Mouse (Mus musculus) heart, postnatal 36 days (tissue): Measurements from ENCODE around the gene Naa80. TPM values are rescaled to one million over a fixed set of nuclear protein-coding genes. Genes with fewer than 3 reads are reported as not detected.
"Not testable (repeated sequence)": the region's sequence is repeated elsewhere in the genome, so short reads cannot be mapped to it uniquely, and the experiment has no call there.

ENCODE experiments used
- DNase-seq, 2 experiments: peaks; one replicate each; pipeline ENCODE4 v3.0.0; 2021 to 2022
- intact Hi-C: fragments of 180-260 bp; cut with DNase I; formaldehyde crosslinking; loops from one replicate; pipeline ENCODE4 v1.15.1; 2025
- total RNA-seq, 2 experiments: library from RNA; stranded (reverse); gene quantifications; 2 replicates each; pipeline ENCODE4 v1.2.3; 2021

The Naa80 gene
- total RNA-seq, 2 experiments from 2014 or later: 16.6 to 19.1 TPM

- intact Hi-C loops: loop anchor here (1.0 to 5.0 kb wide), 2 partner anchors 11 to 63 kb away; partner anchors contain the start of gene Hyal3
- DNase-seq: no peak
Measured at GRCm38 (mm10) chr9:107569270-107569669, 9.4 kb upstream of the Naa80 start.

- DNase-seq: no peak
- intact Hi-C loops: no loop called here
Measured at GRCm38 (mm10) chr9:107570016-107570415, 8.7 kb upstream of the Naa80 start.

GRCm38 (mm10) chr9:107570845-107571244 is 7.8 kb upstream of the Naa80 start:
- intact Hi-C loops: no loop called here
- no peak for DNase-seq

GRCm38 (mm10) chr9:107571534-107572326 is 7.0 kb upstream of the Naa80 start:
- intact Hi-C loops: no loop called here
- peak in 1 of 2 experiments; percentile 49 for DNase-seq

- intact Hi-C loops: no loop called here
Measured at GRCm38 (mm10) chr9:107572327-107572662, 6.4 kb upstream of the Naa80 start.

GRCm38 (mm10) chr9:107573774-107574173 is 4.9 kb upstream of the Naa80 start:
- intact Hi-C loops, DNase-seq: not testable (repeated sequence)

More at GRCm38 (mm10) chr9:107572327-107572662, 6.4 kb upstream of the Naa80 start:
- no peak for DNase-seq

- DNase-seq: no peak
- intact Hi-C loops: no loop called here
Measured at GRCm38 (mm10) chr9:107575579-107576356, 2.9 kb upstream of the Naa80 start.

GRCm38 (mm10) chr9:107576357-107577107 is 2.2 kb upstream of the Naa80 start, which contains the start of gene Hyal1:
Gene Hyal1, plus strand, starts transcription at chr9:107576927.
- DNase-seq: peak; percentile 76 to 79
- intact Hi-C loops: no loop called here

GRCm38 (mm10) chr9:107577871-107578270 is 816 bp upstream of the Naa80 start:
- intact Hi-C loops: no loop called here
- no peak for DNase-seq

GRCm38 (mm10) chr9:107579023-107579900 is 575 bp downstream of the Naa80 start:
- intact Hi-C loops: no loop called here
- no peak for DNase-seq

GRCm38 (mm10) chr9:107580501-107581317 is 2.0 kb downstream of the Naa80 start, which contains the start of gene Hyal3:
Gene Hyal3, plus strand, starts transcription at chr9:107580818.
- peak; percentile 87 for DNase-seq
- intact Hi-C loops: loop anchor here (1.0 kb wide), 1 partner anchor 11 kb away; no protein-coding TSS in a partner anchor

- intact Hi-C loops: no loop called here
- DNase-seq: no peak
Measured at GRCm38 (mm10) chr9:107581584-107581983, 2.9 kb downstream of the Naa80 start.

GRCm38 (mm10) chr9:107582509-107583062 is 3.9 kb downstream of the Naa80 start:
- intact Hi-C loops: no loop called here
- no peak for DNase-seq

- DNase-seq: no peak
- intact Hi-C loops: no loop called here
Measured at GRCm38 (mm10) chr9:107583174-107583573, 4.5 kb downstream of the Naa80 start.

- no peak for DNase-seq
- intact Hi-C loops: no loop called here
Measured at GRCm38 (mm10) chr9:107586504-107586903, 7.8 kb downstream of the Naa80 start.

GRCm38 (mm10) chr9:107586974-107587832 is 8.5 kb downstream of the Naa80 start, which contains the start of gene Ifrd2:
Gene Ifrd2, plus strand, starts transcription at chr9:107587642.
- peak; percentile 89 to 94 for DNase-seq
- intact Hi-C loops: no loop called here

GRCm38 (mm10) chr9:107587833-107588639 is 9.3 kb downstream of the Naa80 start:
- intact Hi-C loops: no loop called here
- DNase-seq: no peak
